Mouse (Mus musculus) heart, embryonic 14.5 days (tissue): ENCODE data around the gene Tarsl2. TPM values are rescaled to one million over a fixed set of nuclear protein-coding genes. Genes with fewer than 3 reads are reported as not detected.
A peak's percentile ranks its signal among the peaks of the same experiment; 100 is the strongest.

Experiments used
- ATAC-seq: fragments of 200-750 bp; cut with Nextera tagmentation; 2 replicates; pipeline ENCODE4 v1.8.0; 2017; ENCODE audit warnings: low read depth, moderate TSS enrichment; ENCODE audit not compliant: insufficient number of reproducible peaks, insufficient read depth, low FRiP score
- H3K27ac ChIP-seq, 2 experiments: fragments of 200-500 bp in 1 of 2; fragments of 300-500 bp in 1 of 2; sonication (generic) in 1 of 2; replicated peaks in 1 of 2; 2 replicates each; pipeline ENCODE4 v1.5.1; 2012 to 2014; ENCODE audit warnings: low read depth in 2 of 2, low read length in 2 of 2, control low read depth in 1 of 2, mild to moderate bottlenecking in 1 of 2, mixed read lengths in 1 of 2; ENCODE audit not compliant: control insufficient read depth in 1 of 2, insufficient read depth in 1 of 2
- H3K27me3 ChIP-seq: fragments of 300-500 bp; sonication (generic); 2 replicates; pipeline ENCODE4 v1.6.1; 2014; ENCODE audit warnings: mild to moderate bottlenecking, low read length, control low read depth; ENCODE audit not compliant: control insufficient read depth, insufficient read depth
- H3K36me3 ChIP-seq: fragments of 300-500 bp; sonication (generic); 2 replicates; pipeline ENCODE4 v1.6.1; 2014; ENCODE audit warnings: mild to moderate bottlenecking, control low read depth, low read length, mixed read lengths; ENCODE audit not compliant: control insufficient read depth, insufficient read depth
- H3K4me1 ChIP-seq, 2 experiments: fragments of 200-500 bp in 1 of 2; fragments of 300-500 bp in 1 of 2; sonication (generic) in 1 of 2; 2 replicates each; pipeline ENCODE4 v1.6.1; 2012 to 2014; ENCODE audit warnings: low read length in 2 of 2, control low read depth in 1 of 2, mixed read lengths in 1 of 2; ENCODE audit not compliant: control insufficient read depth in 2 of 2, insufficient read depth in 2 of 2
- H3K4me2 ChIP-seq: fragments of 300-500 bp; sonication (generic); 2 replicates; pipeline ENCODE4 v1.6.1; 2014; ENCODE audit warnings: mild to moderate bottlenecking, low read length
- H3K4me3 ChIP-seq, 2 experiments: fragments of 200-500 bp in 1 of 2; fragments of 300-500 bp in 1 of 2; sonication (generic) in 1 of 2; 2 replicates each; pipeline ENCODE4 v1.5.1; 2012 to 2014; ENCODE audit warnings: low read length in 2 of 2, mild to moderate bottlenecking in 2 of 2, control low read depth in 1 of 2, low read depth in 1 of 2, moderate library complexity in 1 of 2; ENCODE audit not compliant: control insufficient read depth in 1 of 2, insufficient read depth in 1 of 2
- H3K9ac ChIP-seq: fragments of 300-500 bp; sonication (generic); 2 replicates; pipeline ENCODE4 v1.6.1; 2014; ENCODE audit warnings: mild to moderate bottlenecking, low read length
- H3K9me3 ChIP-seq: fragments of 300-500 bp; sonication (generic); 2 replicates; pipeline ENCODE4 v1.6.1; 2016; ENCODE audit warnings: low read length, control low read depth; ENCODE audit not compliant: control insufficient read depth
- WGBS: fragments of 180-500 bp; shearing (Covaris S2); extraction: QIAGEN DNeasy Blood & Tissue Kit; methylation state at CpG from one replicate; pipeline ENCODE4 v1.1.7; 2014; 5-methylcytosine and 5-hydroxymethylcytosine counted together
- polyA plus RNA-seq: library from polyadenylated mRNA; unstranded; fragments of >200 nt; fragmentation: Nextera tagmentation; extraction: Ambion mirVana; gene quantifications from 2 replicates; pipeline ENCODE4 v1.2.1, GENCODE M21; 2014

Gene Tarsl2
- polyA plus RNA-seq, 1 experiment from 2014 or later = 23.0 TPM

- Histone ChIP-seq H3K9ac (peak overlapping the region; percentile 52), H3K27me3 (no peaks in the 10 kb centered on the region), H3K27ac (no peak overlapping the region), H3K4me1 (peaks cover 2 to 4% of the 10 kb centered on the region in 2 experiments; a peak in 2 of 4 replicates), H3K36me3 (peaks cover 27% of the 10 kb centered on the region), H3K4me3 (peak overlapping the region; percentile 36), H3K4me2 (peak overlapping the region; percentile 74), H3K9me3 (no peaks in the 10 kb centered on the region)
- ATAC-seq = peak; percentile 56; the same call in 1 of the 2 replicates
- WGBS = 6% methylated on average over 10 of the region's 10 CpGs
These were observed 60.1 kb downstream of the Tarsl2 start for GRCm38 (mm10) chr7:65704818-65705242.

GRCm38 (mm10) chr7:65708506-65708905 is 63.8 kb downstream of the Tarsl2 start:
- H3K4me1 ChIP-seq = peaks cover 2 to 4% of the 10 kb centered on the region in 2 experiments; a peak in 2 of 4 replicates
- 89% methylated on average over 1 of the region's 1 CpGs for WGBS
- no peak for ATAC-seq
- H3K4me3 ChIP-seq = no peak overlapping the region
- 0 out of 2 replicates have a peak, but pooled peaks cover 4% of the 10 kb centered on the region for H3K27me3 ChIP-seq
- H3K36me3 ChIP-seq = no peaks in the 10 kb centered on the region
- no peak overlapping the region for H3K9ac ChIP-seq
- no peak overlapping the region for H3K4me2 ChIP-seq
- H3K9me3 ChIP-seq = no peaks in the 10 kb centered on the region
- H3K27ac ChIP-seq = no peak overlapping the region

- H3K36me3 ChIP-seq = no peaks in the 10 kb centered on the region
- no peak overlapping the region for H3K27ac ChIP-seq
- ATAC-seq = no peak
- no peak overlapping the region for H3K4me2 ChIP-seq
- WGBS = 76% methylated on average over 3 of the region's 3 CpGs
- no peaks in the 10 kb centered on the region for H3K9me3 ChIP-seq
- H3K4me1 ChIP-seq = peaks cover 1 to 2% of the 10 kb centered on the region in 2 experiments; a peak in 2 of 4 replicates
- 0 out of 2 replicates have a peak, but pooled peaks cover 4% of the 10 kb centered on the region for H3K27me3 ChIP-seq
- H3K9ac ChIP-seq = no peak overlapping the region
- no peak overlapping the region for H3K4me3 ChIP-seq
These were observed 65.6 kb downstream of the Tarsl2 start for GRCm38 (mm10) chr7:65710301-65710700.

GRCm38 (mm10) chr7:65713782-65714181 is 69.1 kb downstream of the Tarsl2 start:
- Histone ChIP-seq H3K27me3 (0 out of 2 replicates have a peak, but pooled peaks cover 4% of the 10 kb centered on the region), H3K36me3 (no peaks in the 10 kb centered on the region), H3K9me3 (no peaks in the 10 kb centered on the region), H3K4me2 (no peak overlapping the region), H3K4me3 (no peak overlapping the region), H3K4me1 (no peaks in the 10 kb centered on the region), H3K27ac (no peak overlapping the region), H3K9ac (no peak overlapping the region)
- no peak for ATAC-seq
- 60% methylated on average over 5 of the region's 5 CpGs for WGBS

GRCm38 (mm10) chr7:65714304-65714703 is 69.6 kb downstream of the Tarsl2 start:
- Histone ChIP-seq H3K36me3 (no peaks in the 10 kb centered on the region), H3K9ac (no peak overlapping the region), H3K4me1 (no peaks in the 10 kb centered on the region), H3K27me3 (0 out of 2 replicates have a peak, but pooled peaks cover 4% of the 10 kb centered on the region), H3K27ac (no peak overlapping the region), H3K4me2 (no peak overlapping the region), H3K9me3 (no peaks in the 10 kb centered on the region), H3K4me3 (no peak overlapping the region)
- ATAC-seq = no peak
- WGBS = 61% methylated on average over 4 of the region's 4 CpGs

- H3K4me3 ChIP-seq = no peak overlapping the region
- H3K36me3 ChIP-seq = no peaks in the 10 kb centered on the region
- no peak for ATAC-seq
- H3K27ac ChIP-seq = no peak overlapping the region
- H3K9ac ChIP-seq = no peak overlapping the region
- WGBS = 56% methylated on average over 2 of the region's 2 CpGs
- H3K9me3 ChIP-seq = no peaks in the 10 kb centered on the region
- no peak overlapping the region for H3K4me2 ChIP-seq
- peaks cover 6 to 8% of the 10 kb centered on the region in 2 experiments; a peak in 3 of 4 replicates for H3K4me1 ChIP-seq
- H3K27me3 ChIP-seq = no peaks in the 10 kb centered on the region
These were observed 89.3 kb downstream of the Tarsl2 start for GRCm38 (mm10) chr7:65734024-65734423.

- no peak for ATAC-seq
- WGBS = 88% methylated on average over 3 of the region's 3 CpGs
These were observed 90.6 kb downstream of the Tarsl2 start for GRCm38 (mm10) chr7:65735261-65735660.

More at GRCm38 (mm10) chr7:65735261-65735660, 90.6 kb downstream of the Tarsl2 start:
- no peak overlapping the region for H3K9ac ChIP-seq
- H3K4me1 ChIP-seq = peaks cover 6 to 8% of the 10 kb centered on the region in 2 experiments; a peak in 3 of 4 replicates
- no peaks in the 10 kb centered on the region for H3K36me3 ChIP-seq
- no peak overlapping the region for H3K4me3 ChIP-seq
- H3K27ac ChIP-seq = no peak overlapping the region
- no peaks in the 10 kb centered on the region for H3K9me3 ChIP-seq
- H3K4me2 ChIP-seq = no peak overlapping the region
- H3K27me3 ChIP-seq = no peaks in the 10 kb centered on the region
